Mouse (Mus musculus) liver, adult 2 months (tissue): ENCODE measurements around the gene Tyw3.
A peak's percentile ranks its signal among the peaks of the same experiment; 100 is the strongest.

Experiments
- CTCF ChIP-seq: fragments of 200-500 bp; IDR thresholded peaks from 2 replicates; pipeline ENCODE4 v1.5.1; 2011; ENCODE audit warnings: low read depth, low read length, control low read depth
- POLR2A ChIP-seq: fragments of 200-500 bp; IDR thresholded peaks from 2 replicates; pipeline ENCODE4 v1.6.1; 2011; ENCODE audit warnings: low read length, control low read depth; ENCODE audit not compliant: insufficient read depth; ENCODE audit errors: extremely low read depth

DNA sequence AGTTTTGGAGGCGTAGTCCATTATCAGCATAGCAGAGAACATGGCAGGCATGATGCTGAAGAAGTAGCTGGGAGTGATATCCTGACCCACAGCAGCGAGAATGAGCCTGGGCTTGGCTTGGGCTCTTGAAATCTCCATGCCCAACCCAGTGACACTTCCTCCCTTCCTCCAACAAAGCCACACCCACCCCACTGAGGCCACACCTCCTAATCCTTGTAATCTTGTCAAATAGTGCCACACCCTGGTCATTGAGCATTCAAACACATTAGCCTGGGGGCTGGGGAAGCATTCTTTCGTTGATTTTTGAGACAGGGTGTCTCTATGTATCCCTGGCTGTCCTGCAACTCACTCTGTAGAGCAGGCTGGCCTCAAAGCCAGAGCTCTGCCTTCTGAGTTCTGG is 15.0 kb upstream of the Tyw3 start:
- no peak for TF ChIP-seq POLR2A
- peak; percentile 18; the same call in 1 of the 2 replicates for TF ChIP-seq CTCF
